Mouse (Mus musculus): ENCODE results near the gene Gm20388.

- TF ChIP-seq CTCF (IDR thresholded peaks at IDR 0.05; ENCODE audit: borderline replicate concordance, insufficient read depth, low read depth, low read length), result no peak
- TF ChIP-seq POLR2A (IDR thresholded peaks at IDR 0.05; ENCODE audit: borderline replicate concordance, insufficient read depth, low read length), result no peak
Observed at GRCm38 (mm10) chr8:120435781-120436180, 525.1 kb downstream of the Gm20388 start.
